Mouse (Mus musculus) limb, embryonic 12.5 days (tissue): Measurements from ENCODE around the gene Cps1. TPM values are rescaled to one million over a fixed set of nuclear protein-coding genes. Genes with fewer than 3 reads are reported as not detected.

Experiments used
- ATAC-seq: fragments of 200-750 bp; cut with Nextera tagmentation; 2 replicates; pipeline ENCODE4 v1.8.0; 2017; ENCODE audit warnings: low read depth, moderate TSS enrichment; ENCODE audit not compliant: insufficient number of reproducible peaks, insufficient read depth, low FRiP score, low TSS enrichment
- H3K27ac ChIP-seq: fragments of 300-500 bp; sonication (generic); 2 replicates; pipeline ENCODE4 v1.5.1; 2016; ENCODE audit warnings: mild to moderate bottlenecking, moderate library complexity
- H3K27me3 ChIP-seq: fragments of 300-500 bp; sonication (generic); 2 replicates; pipeline ENCODE4 v1.6.1; 2016; ENCODE audit warnings: mild to moderate bottlenecking, moderate library complexity
- H3K36me3 ChIP-seq: fragments of 300-500 bp; sonication (generic); 2 replicates; pipeline ENCODE4 v1.6.1; 2016; ENCODE audit warnings: mild to moderate bottlenecking, moderate library complexity
- H3K4me1 ChIP-seq: fragments of 300-500 bp; sonication (generic); replicated peaks from 2 replicates; pipeline ENCODE4 v1.6.1; 2016
- H3K4me2 ChIP-seq: fragments of 300-500 bp; sonication (generic); 2 replicates; pipeline ENCODE4 v1.6.1; 2016; ENCODE audit warnings: mild to moderate bottlenecking, moderate library complexity
- H3K4me3 ChIP-seq: fragments of 300-500 bp; sonication (generic); replicated peaks from 2 replicates; pipeline ENCODE4 v1.5.1; 2016; ENCODE audit warnings: mild to moderate bottlenecking
- H3K9ac ChIP-seq: fragments of 300-500 bp; sonication (generic); replicated peaks from 2 replicates; pipeline ENCODE4 v1.6.1; 2016; ENCODE audit warnings: mild to moderate bottlenecking, moderate library complexity
- H3K9me3 ChIP-seq: fragments of 300-500 bp; sonication (generic); 2 replicates; pipeline ENCODE4 v1.6.1; 2016; ENCODE audit warnings: mild to moderate bottlenecking, moderate library complexity
- WGBS: fragments of 180-500 bp; shearing (Covaris S2); methylation state at CpG from one replicate; pipeline ENCODE4 v1.1.7; 2016; 5-methylcytosine and 5-hydroxymethylcytosine counted together
- polyA plus RNA-seq: library from polyadenylated mRNA; unstranded; fragments of >200 nt; fragmentation: Nextera tagmentation; extraction: Ambion mirVana; gene quantifications from 2 replicates; pipeline ENCODE4 v1.2.1, GENCODE M21; 2016

Cps1 gene
- polyA plus RNA-seq, 1 experiment from 2014 or later: 0.06 TPM

- Histone ChIP-seq H3K4me3 (no peak overlapping the region), H3K27ac (no peak overlapping the region), H3K9me3 (no peaks in the 10 kb centered on the region), H3K9ac (no peak overlapping the region), H3K27me3 (no peaks in the 10 kb centered on the region), H3K36me3 (no peaks in the 10 kb centered on the region), H3K4me1 (no peaks in the 10 kb centered on the region), H3K4me2 (no peak overlapping the region)
- 81% methylated on average over 2 of the region's 2 CpGs for WGBS
- no peak for ATAC-seq
Observed at GRCm38 (mm10) chr1:67125433-67125832, 2.6 kb downstream of the Cps1 start.

- H3K36me3 ChIP-seq: no peaks in the 10 kb centered on the region
- no peaks in the 10 kb centered on the region for H3K9me3 ChIP-seq
- WGBS: 7% methylated on average over 8 of the region's 8 CpGs
- H3K9ac ChIP-seq: no peak overlapping the region
- no peak overlapping the region for H3K27ac ChIP-seq
- no peaks in the 10 kb centered on the region for H3K4me1 ChIP-seq
- no peaks in the 10 kb centered on the region for H3K27me3 ChIP-seq
- no peak overlapping the region for H3K4me2 ChIP-seq
- H3K4me3 ChIP-seq: no peak overlapping the region
- no peak for ATAC-seq
Observed at GRCm38 (mm10) chr1:67143939-67144338, 21.1 kb downstream of the Cps1 start.

GRCm38 (mm10) chr1:67151246-67151645 is 28.4 kb downstream of the Cps1 start:
- no peaks in the 10 kb centered on the region for H3K27me3 ChIP-seq
- no peak overlapping the region for H3K4me3 ChIP-seq
- no peaks in the 10 kb centered on the region for H3K36me3 ChIP-seq
- no peak overlapping the region for H3K27ac ChIP-seq
- WGBS: 72% methylated on average over 3 of the region's 3 CpGs
- H3K9me3 ChIP-seq: peaks cover 5% of the 10 kb centered on the region; the same call in 1 of the 2 replicates
- ATAC-seq: no peak
- no peak overlapping the region for H3K9ac ChIP-seq
- no peak overlapping the region for H3K4me2 ChIP-seq
- H3K4me1 ChIP-seq: no peaks in the 10 kb centered on the region

GRCm38 (mm10) chr1:67167283-67167682 is 44.5 kb downstream of the Cps1 start:
- Histone ChIP-seq H3K4me1 (no peaks in the 10 kb centered on the region), H3K4me2 (no peak overlapping the region), H3K9ac (no peak overlapping the region), H3K27ac (no peak overlapping the region), H3K9me3 (no peaks in the 10 kb centered on the region), H3K27me3 (no peaks in the 10 kb centered on the region), H3K36me3 (no peaks in the 10 kb centered on the region), H3K4me3 (no peak overlapping the region)
- WGBS: 82% methylated on average over 4 of the region's 4 CpGs
- ATAC-seq: no peak

- Histone ChIP-seq H3K4me2 (no peak overlapping the region), H3K9me3 (no peaks in the 10 kb centered on the region), H3K4me1 (peaks cover 4% of the 10 kb centered on the region; the same call in 1 of the 2 replicates), H3K27me3 (no peaks in the 10 kb centered on the region), H3K36me3 (no peaks in the 10 kb centered on the region), H3K9ac (no peak overlapping the region), H3K27ac (no peak overlapping the region), H3K4me3 (no peak overlapping the region)
- no peak for ATAC-seq
- 14% methylated on average over 7 of the region's 7 CpGs for WGBS
Observed at GRCm38 (mm10) chr1:67181165-67181564, 58.3 kb downstream of the Cps1 start.

GRCm38 (mm10) chr1:67182201-67182600 is 59.4 kb downstream of the Cps1 start:
- no peaks in the 10 kb centered on the region; the same call in 1 of the 2 replicates for H3K4me1 ChIP-seq
- no peak overlapping the region for H3K27ac ChIP-seq
- no peaks in the 10 kb centered on the region for H3K36me3 ChIP-seq
- no peak for ATAC-seq
- no peak overlapping the region for H3K4me2 ChIP-seq
- 77% methylated on average over 7 of the region's 7 CpGs for WGBS
- H3K9ac ChIP-seq: no peak overlapping the region
- no peak overlapping the region for H3K4me3 ChIP-seq
- H3K27me3 ChIP-seq: no peaks in the 10 kb centered on the region
- no peaks in the 10 kb centered on the region for H3K9me3 ChIP-seq

- H3K9ac ChIP-seq: no peak overlapping the region
- H3K9me3 ChIP-seq: no peaks in the 10 kb centered on the region
- no peak overlapping the region for H3K4me3 ChIP-seq
- H3K36me3 ChIP-seq: no peaks in the 10 kb centered on the region
- no peak for ATAC-seq
- no peaks in the 10 kb centered on the region; the same call in 1 of the 2 replicates for H3K4me1 ChIP-seq
- WGBS: 76% methylated on average over 6 of the region's 6 CpGs
- no peak overlapping the region for H3K27ac ChIP-seq
- no peaks in the 10 kb centered on the region for H3K27me3 ChIP-seq
- H3K4me2 ChIP-seq: no peak overlapping the region
Observed at GRCm38 (mm10) chr1:67183532-67183931, 60.7 kb downstream of the Cps1 start.

- no peak overlapping the region for H3K4me3 ChIP-seq
- H3K4me2 ChIP-seq: no peak overlapping the region
- H3K9ac ChIP-seq: no peak overlapping the region
- no peaks in the 10 kb centered on the region for H3K27me3 ChIP-seq
- ATAC-seq: no peak
- H3K4me1 ChIP-seq: no peaks in the 10 kb centered on the region; the same call in 1 of the 2 replicates
- no peak overlapping the region for H3K27ac ChIP-seq
- H3K36me3 ChIP-seq: no peaks in the 10 kb centered on the region
- no peaks in the 10 kb centered on the region for H3K9me3 ChIP-seq
- WGBS: 63% methylated on average over 3 of the region's 3 CpGs
Observed at GRCm38 (mm10) chr1:67184134-67184533, 61.3 kb downstream of the Cps1 start.

- Histone ChIP-seq H3K4me1 (no peaks in the 10 kb centered on the region), H3K36me3 (no peaks in the 10 kb centered on the region), H3K9ac (no peak overlapping the region), H3K4me2 (no peak overlapping the region), H3K4me3 (no peak overlapping the region), H3K9me3 (no peaks in the 10 kb centered on the region), H3K27me3 (no peaks in the 10 kb centered on the region), H3K27ac (no peak overlapping the region)
- ATAC-seq: no peak
- 76% methylated on average over 2 of the region's 2 CpGs for WGBS
Observed at GRCm38 (mm10) chr1:67197335-67197734, 74.5 kb downstream of the Cps1 start.

- H3K9ac ChIP-seq: no peak overlapping the region
- H3K4me1 ChIP-seq: no peaks in the 10 kb centered on the region
- no peak overlapping the region for H3K27ac ChIP-seq
- H3K4me2 ChIP-seq: no peak overlapping the region
- no peaks in the 10 kb centered on the region for H3K36me3 ChIP-seq
- ATAC-seq: no peak
- H3K27me3 ChIP-seq: no peaks in the 10 kb centered on the region
- 52% methylated on average over 2 of the region's 2 CpGs for WGBS
- no peaks in the 10 kb centered on the region for H3K9me3 ChIP-seq
- no peak overlapping the region for H3K4me3 ChIP-seq
Observed at GRCm38 (mm10) chr1:67218339-67218944, 95.6 kb downstream of the Cps1 start.

- Histone ChIP-seq H3K4me3 (no peak overlapping the region), H3K36me3 (no peaks in the 10 kb centered on the region), H3K27ac (no peak overlapping the region), H3K9ac (no peak overlapping the region), H3K4me1 (no peaks in the 10 kb centered on the region), H3K4me2 (no peak overlapping the region), H3K27me3 (no peaks in the 10 kb centered on the region), H3K9me3 (no peaks in the 10 kb centered on the region)
- 84% methylated on average over 7 of the region's 7 CpGs for WGBS
- ATAC-seq: no peak
Observed at GRCm38 (mm10) chr1:67223666-67224065, 100.8 kb downstream of the Cps1 start.

- H3K9ac ChIP-seq: no peak overlapping the region
- H3K4me1 ChIP-seq: peaks cover 3% of the 10 kb centered on the region; the same call in 1 of the 2 replicates
- no peak overlapping the region for H3K4me3 ChIP-seq
- H3K27ac ChIP-seq: no peak overlapping the region
- no peaks in the 10 kb centered on the region for H3K9me3 ChIP-seq
- no peaks in the 10 kb centered on the region for H3K36me3 ChIP-seq
- no peak overlapping the region for H3K4me2 ChIP-seq
- 67% methylated on average over 2 of the region's 2 CpGs for WGBS
- H3K27me3 ChIP-seq: no peaks in the 10 kb centered on the region
- ATAC-seq: no peak
Observed at GRCm38 (mm10) chr1:67234861-67235260, 112.0 kb downstream of the Cps1 start.
